Mouse (Mus musculus): Measurements from ENCODE around the gene Zfp710. TPM values are rescaled to one million over a fixed set of nuclear protein-coding genes. Genes with fewer than 3 reads are reported as not detected.
"Not testable (repeated sequence)": the region's sequence is repeated elsewhere in the genome, so short reads cannot be mapped to it uniquely, and the experiment has no call there.

Zfp710 gene
- polyA plus RNA-seq, 2 experiments from 2014 or later: 4.2 to 4.6 TPM

DNA sequence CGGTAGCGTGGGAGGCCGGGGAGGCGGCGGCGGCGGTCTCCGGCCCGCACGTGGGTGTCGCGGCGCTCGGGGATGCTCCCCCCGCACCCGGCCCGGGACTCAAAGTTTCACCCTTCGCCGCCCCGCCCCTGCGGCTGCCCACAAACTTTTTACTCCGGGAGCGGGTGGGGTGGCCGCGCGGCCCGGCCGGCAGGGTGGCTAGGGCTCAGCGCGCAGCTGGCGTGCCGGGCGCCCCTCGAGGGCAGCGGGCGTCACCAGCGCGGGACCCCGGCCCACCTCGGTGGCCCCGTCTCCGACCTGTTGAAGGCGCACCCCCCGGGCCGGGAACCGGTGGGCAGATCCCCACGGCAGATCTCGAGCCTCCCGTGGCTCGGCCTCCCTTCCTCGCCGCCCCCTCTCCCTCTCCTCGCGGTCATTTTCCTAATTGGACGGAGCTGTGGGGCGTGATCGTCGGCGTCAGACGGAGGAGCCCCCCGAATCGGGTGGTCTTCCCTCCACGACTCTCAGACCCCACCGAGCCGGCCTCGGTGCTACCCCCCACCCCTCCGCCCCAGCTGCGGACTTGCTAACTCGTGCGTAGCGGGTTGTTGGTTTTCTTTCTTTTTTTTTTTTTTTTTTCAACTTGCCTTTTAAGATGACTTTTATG is 2.5 kb downstream of the Zfp710 start:
- peak; percentile 58 for ATAC-seq

DNA sequence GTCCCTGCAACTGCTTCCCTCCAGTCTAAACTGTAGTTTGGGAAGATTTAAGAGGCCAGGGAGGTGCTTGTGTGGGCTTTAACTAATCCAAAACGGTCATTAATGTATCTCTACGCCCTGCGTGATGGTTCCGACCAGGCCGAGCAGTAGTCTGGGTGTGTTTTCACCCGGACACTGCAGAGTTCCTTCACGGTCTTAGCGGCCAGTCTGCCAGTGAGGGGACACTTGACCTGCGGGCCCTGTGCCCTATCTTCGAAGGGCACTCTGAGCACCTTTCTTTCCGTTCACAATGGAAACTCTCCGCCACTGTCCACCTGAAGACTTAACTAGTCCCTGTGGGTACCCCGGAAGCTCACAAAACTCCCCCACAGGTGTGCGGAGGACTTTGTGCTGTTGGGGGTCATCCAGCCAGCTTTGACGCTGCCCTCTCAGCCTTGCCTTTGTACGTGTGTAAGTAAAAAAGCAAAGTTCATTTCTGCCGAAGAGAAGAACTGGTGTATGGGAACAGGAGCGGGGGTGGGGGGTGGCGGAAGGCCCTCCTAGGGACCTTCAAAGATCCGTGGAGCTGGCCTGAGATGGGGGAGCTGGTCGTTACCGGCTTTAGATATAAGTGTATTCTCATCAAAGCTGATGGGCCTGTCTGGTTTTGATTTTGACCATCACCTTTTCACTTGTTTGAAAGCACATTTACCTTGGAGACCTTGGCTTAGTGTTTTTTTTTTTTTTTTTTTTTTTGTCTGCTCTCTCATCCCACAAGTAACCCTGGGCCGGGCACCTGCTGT is 3.2 kb downstream of the Zfp710 start:
- no peak for ATAC-seq

DNA sequence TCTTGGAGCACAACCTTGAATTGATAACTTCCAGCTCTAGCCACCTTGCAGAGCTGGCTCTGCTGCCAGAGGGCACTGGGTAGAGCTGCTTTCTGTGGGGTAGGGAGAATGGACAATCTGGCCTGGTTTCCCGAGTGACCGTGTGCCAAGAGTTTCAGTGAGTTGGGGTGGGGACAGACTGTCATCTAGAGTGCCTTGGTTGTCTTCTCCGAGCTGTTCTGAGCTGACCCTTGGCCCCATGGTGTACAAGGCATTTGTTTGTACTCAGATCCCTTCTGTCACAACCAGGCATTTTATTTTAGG is 3.8 kb downstream of the Zfp710 start:
- no peak for ATAC-seq

DNA sequence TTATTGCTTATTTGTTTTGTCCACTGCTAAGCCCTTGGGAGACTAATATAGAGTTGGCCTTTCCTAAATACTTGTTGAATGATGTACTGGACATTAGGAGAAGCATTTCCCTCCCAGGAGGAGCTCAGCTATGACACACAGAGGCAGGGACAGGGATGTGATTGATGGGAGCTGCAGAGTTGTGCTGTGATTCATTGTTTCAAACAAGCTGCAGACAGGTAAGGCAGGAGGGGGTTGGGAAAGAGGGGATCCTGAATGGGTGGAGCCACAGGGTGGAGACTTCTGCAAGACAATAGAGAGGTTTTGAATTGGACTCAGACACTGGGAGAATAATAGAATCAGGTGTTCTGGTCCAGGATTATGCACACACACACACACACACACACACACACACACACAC is 5.4 kb downstream of the Zfp710 start:
- no peak for ATAC-seq

DNA sequence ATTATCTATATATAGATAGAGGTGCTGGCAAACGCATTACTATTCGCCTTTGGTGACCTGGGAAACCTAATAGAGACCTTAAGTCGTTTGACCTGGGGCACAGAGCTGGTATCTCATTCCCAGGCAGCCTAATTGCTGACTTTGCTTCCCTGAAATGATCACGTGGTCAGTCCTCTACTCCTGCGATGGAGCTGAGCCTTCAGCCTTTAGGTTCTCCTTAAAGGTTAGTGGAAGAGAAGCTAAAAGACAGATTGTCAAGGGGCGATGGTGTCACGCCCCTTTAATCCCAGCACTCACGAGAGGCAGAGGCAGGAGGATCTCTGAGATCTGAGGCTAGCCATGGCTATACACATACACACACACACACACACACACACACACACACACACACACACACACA is 5.9 kb downstream of the Zfp710 start:
- no peak for ATAC-seq

- ATAC-seq: no peak
Observed at GRCm38 (mm10) chr7:80030987-80031386, 6.4 kb downstream of the Zfp710 start.

GRCm38 (mm10) chr7:80031478-80031877 is 6.9 kb downstream of the Zfp710 start:
- ATAC-seq: no peak

DNA sequence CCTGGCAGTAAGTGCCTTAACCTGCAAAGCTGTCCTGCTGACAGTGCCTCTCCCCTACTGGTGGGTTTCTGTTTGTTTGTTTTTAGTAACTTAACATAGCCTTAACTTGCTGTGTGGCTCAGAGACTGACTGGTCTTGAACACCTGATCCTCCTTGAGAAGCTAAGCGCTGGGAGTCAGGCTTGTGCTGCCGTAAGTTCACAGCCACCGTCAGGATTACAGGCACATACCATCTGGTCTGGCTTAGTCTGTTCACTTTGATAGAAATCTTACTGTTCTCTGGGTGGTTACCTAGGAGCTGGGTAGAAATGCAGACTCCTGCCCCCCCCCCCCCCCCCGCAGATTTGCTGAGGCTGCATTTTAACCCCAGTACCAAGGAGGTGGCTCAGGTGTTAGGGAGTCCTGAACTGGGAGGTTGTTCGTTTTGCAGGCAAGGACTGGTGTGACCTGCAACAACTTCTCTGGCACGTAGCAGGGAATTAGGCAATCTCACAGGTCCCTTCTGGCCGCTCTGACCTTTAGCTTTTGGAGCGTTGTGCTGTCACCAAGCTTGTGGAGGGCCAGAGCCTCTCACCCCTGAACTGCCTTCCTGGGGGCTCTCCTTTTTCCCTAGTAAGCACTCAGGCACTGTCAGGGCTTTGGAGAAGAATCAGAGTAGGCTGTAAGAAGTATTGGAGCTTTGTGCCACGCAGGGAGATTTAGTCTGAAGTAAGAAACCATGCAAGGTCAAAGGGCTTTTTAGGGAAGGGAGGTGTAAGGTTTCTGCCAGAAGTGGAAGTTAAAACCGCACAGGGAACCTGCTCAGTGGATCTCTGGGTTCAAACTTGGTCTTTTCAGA is 7.8 kb downstream of the Zfp710 start:
- ATAC-seq: no peak

- ATAC-seq: peak; percentile 74
Observed at GRCm38 (mm10) chr7:80033064-80033717, 8.6 kb downstream of the Zfp710 start.

- ATAC-seq: no peak
Observed at GRCm38 (mm10) chr7:80033771-80034170, 9.2 kb downstream of the Zfp710 start.

DNA sequence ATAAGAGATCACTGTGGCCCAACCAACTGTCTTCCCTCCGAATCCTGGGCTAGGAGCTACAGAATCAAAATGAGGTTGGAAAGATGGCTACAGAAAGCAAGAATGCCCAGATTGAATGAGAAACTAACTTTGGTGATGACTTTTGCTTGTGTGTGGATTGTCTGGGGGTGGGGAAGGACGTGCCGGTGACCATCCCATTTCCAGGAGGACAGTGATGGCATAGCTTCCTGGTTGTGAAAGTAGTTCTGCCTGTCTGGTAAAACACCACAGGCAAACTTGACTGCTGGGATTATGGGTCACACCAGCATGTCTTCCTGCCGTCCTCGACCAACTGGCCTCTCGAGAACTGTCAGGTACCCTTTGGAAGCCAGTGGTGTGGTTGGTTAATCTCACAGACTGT is 10.5 kb downstream of the Zfp710 start:
- no peak for ATAC-seq

DNA sequence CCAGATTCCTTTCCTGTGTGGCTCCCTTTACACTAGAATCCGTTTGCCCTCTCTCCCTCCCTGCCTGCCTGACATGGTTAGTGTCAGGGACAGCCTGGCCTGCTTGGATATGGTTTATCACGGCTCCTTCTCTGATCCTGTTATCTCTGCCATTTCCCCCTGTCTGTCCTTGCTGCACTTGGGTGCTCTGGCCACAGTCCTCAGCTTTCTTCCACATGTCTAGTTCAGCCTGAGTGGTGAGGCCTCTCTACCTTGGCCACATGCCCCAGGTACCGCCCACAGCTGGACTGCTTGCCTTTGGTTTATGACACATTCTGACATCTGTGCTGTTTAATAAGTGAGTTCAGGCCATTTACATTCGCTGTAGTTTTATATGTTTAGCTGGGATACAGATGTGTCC is 11.1 kb downstream of the Zfp710 start:
- no peak for ATAC-seq

- ATAC-seq: no peak
Observed at GRCm38 (mm10) chr7:80039699-80040098, 15.1 kb downstream of the Zfp710 start.

DNA sequence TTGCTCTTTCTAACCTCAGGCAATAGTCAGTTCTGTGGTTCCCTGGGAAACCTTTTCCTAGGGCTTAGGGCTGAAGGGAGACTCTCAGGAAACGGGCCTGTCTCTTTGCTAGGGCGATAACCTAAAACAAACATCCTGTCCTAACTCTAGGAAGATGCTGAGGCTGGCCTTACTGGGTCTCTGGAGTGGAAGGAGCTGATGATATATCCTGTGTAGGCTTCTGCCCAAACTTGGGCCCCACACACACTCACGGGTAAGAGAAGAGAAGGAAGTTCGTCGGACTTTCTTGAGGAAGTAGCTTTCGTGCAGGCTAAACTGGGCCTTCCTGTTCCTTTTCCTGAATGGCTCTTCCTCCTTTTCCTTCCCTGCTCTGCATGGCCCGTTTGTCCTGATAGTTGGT is 19.6 kb downstream of the Zfp710 start:
- no peak for ATAC-seq

DNA sequence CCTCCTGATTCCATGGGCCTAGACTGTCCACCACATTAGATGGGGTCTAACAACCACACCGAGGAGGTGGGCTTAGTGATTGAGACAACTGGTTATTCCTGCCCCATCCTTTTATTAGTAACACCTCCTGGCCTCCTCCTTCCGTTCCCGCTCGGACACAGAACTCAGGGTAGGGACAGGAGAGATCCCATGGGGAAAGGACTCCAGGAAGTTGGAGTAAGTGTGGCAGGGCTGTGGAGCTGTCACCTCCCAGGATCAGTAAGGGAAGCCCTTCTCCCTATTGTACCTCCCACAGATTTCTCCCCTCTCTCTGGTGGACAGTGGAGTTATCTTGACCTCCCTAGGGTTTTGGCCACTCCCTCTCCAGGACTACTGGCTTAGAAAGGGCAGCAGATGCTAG is 22.4 kb downstream of the Zfp710 start:
- no peak for ATAC-seq

DNA sequence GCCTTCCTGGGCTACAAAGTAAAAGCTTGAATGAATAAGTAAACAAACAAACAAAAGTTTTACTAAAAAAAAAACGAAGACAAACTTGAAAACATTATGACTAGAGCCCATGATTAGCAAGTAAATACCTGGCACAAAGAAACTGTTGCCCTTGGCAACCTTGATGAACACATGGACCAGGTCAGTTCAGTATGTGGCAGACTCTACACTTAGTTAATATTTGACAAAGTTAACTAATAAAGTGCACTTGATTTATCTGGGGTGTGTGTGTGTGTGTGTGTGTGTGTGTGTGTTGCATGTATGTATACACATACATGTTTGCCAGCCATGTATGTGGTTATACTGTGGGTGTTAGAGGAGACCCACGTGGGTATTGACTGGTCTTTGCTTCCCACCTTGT is 25.1 kb downstream of the Zfp710 start:
- no peak for ATAC-seq

DNA sequence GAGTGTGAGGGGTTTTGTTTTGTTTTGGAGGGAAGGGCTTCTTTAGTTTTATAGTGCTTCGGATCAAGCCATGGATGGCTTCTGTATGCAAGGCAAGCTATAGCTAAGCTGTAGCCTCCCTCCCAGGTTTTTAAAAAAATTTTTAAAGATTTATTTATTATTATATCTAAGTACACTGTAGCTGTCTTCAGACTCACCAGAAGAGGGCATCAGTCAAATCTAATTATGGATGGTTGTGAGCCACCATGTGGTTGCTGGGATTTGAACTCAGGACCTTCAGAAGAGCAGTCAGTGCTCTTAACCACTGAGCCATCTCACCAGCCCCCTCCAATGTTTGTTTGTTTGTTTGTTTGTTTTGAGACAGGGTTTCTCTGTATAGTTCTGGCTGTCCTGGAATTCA is 25.8 kb downstream of the Zfp710 start:
- ATAC-seq: not testable (repeated sequence)

- ATAC-seq: no peak
Observed at GRCm38 (mm10) chr7:80051835-80052234, 27.2 kb downstream of the Zfp710 start.

DNA sequence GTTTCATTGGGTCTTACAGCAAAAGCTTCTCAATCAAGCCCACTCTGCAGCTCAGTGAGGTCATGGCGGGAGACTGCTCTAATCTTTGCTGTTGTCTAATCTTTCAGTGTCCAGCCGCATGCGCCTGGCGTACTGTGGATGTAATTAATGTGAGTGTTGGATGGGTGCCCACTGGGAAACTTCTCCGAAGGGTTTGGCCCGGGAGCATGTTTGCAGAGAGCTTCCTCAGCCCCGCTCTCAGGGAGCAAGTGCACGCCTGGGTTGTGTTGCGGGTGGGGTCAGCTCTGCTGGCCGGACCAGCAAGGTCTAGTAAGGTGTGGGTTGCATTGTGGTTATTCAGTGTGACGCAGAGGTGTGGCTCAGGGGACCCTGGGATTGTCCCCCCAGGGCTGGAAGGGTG is 27.6 kb downstream of the Zfp710 start:
- no peak for ATAC-seq

- ATAC-seq: no peak
Observed at GRCm38 (mm10) chr7:80053147-80053546, 28.5 kb downstream of the Zfp710 start.

DNA sequence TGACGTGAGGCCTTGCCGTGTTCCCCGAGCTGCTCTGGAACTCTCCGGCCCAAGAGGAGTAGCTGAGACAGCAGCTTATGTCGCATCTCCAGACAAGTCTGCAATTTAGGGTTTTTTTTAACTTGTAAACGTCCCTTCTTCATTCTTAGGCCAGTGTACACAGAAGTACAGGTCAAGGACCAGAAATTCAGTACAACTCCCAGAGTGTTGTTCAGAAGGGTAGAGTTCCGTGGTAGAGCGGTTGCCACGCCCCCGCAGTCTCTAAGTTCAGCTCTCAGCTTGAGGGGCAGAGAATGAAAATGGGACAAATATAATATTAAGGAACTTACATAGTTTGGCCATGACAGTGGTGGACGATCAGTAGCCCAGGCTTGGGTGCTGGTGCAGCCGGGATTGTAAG is 31.2 kb downstream of the Zfp710 start:
- ATAC-seq: no peak

GRCm38 (mm10) chr7:80057002-80057691 is 32.5 kb downstream of the Zfp710 start:
- ATAC-seq: no peak

- no peak for ATAC-seq
Observed at GRCm38 (mm10) chr7:80057781-80058180, 33.2 kb downstream of the Zfp710 start.

Data from activated CD4-positive, CD25-positive, alpha-beta regulatory T cell, adult 4 months (primary cell).